In genomic region chr9:41665000-41665685, GRCm38 (mm10) we compare ENCODE assay signal across 8 mouse cellular contexts.
A peak's percentile ranks its signal among the peaks of the same experiment; 100 is the strongest.
DNase-seq lines count a peak whose midpoint lies in the region; ATAC-seq lines count a peak whose summit lies in the region.
"Had no signal": no experiment of that assay in that cellular context is flagged by ENCODE, and none has a peak within 500 bp of the region (broad histone marks: within the 10 kb centered on the region; RNA-seq: fewer than 3 reads in every experiment).

No protein-coding gene starts in this region.

- no peaks in the 10 kb centered on the region for H3K4me1 ChIP-seq in liver, embryonic 12.5 days
- H3K4me1 ChIP-seq: midbrain, embryonic 12.5 days had no signal

- no peak overlapping the region for H3K4me2 ChIP-seq in liver, embryonic 12.5 days
- H3K4me2 ChIP-seq: midbrain, embryonic 12.5 days had no signal

- H3K4me3 ChIP-seq in liver, embryonic 12.5 days = no peak overlapping the region
- H3K4me3 ChIP-seq: midbrain, embryonic 12.5 days had no signal

- H3K9me3 ChIP-seq in liver, embryonic 12.5 days (replicated peaks) = no peaks in the 10 kb centered on the region
- H3K9me3 ChIP-seq: midbrain, embryonic 12.5 days had no signal

- H3K9ac ChIP-seq in liver, embryonic 12.5 days = no peak overlapping the region
- H3K9ac ChIP-seq: midbrain, embryonic 12.5 days had no signal

- peak; percentile 10 for DNase-seq in urinary bladder, postnatal 14 days (ENCODE audit: low spot score)
- DNase-seq in urinary bladder, postnatal 36 days (ENCODE audit: low spot score in 2 of 2) = no peak
- DNase-seq in heart, adult 9 months (ENCODE audit: low spot score in 2 of 2) = peak; percentile 52 to 57
- DNase-seq in layer of hippocampus, postnatal 25 days (ENCODE audit: extremely low spot score in 1 of 2, low spot score in 1 of 2) = peak; percentile 50 to 62
- peak; percentile 40 to 45 for DNase-seq in right cerebral cortex, adult 2 months (ENCODE audit: low spot score in 2 of 2)
- no peak for DNase-seq in urinary bladder, postnatal 25 days (ENCODE audit: low spot score)

- ATAC-seq in liver, embryonic 12.5 days = no peak

- no peaks in the 10 kb centered on the region for H3K36me3 ChIP-seq in liver, embryonic 12.5 days
- H3K36me3 ChIP-seq: midbrain, embryonic 12.5 days had no signal

- 63% methylated on average over 10 of the region's 10 CpGs for WGBS in liver, embryonic 12.5 days (ENCODE audit: insufficient replicate concordance)

- H3K27me3 ChIP-seq in liver, embryonic 12.5 days (replicated peaks) = no peaks in the 10 kb centered on the region
- H3K27me3 ChIP-seq: midbrain, embryonic 12.5 days had no signal

- no peak overlapping the region for H3K27ac ChIP-seq in liver, embryonic 12.5 days
- H3K27ac ChIP-seq: midbrain, embryonic 12.5 days had no signal

Comparison
In these comparisons a context has a peak if more than half of its experiments do, and no peak if none do; other contexts are left out.
1. DNase-seq: peak in urinary bladder, postnatal 14 days (single experiment), heart, adult 9 months (2 of 2), layer of hippocampus, postnatal 25 days (2 of 2) and right cerebral cortex, adult 2 months (2 of 2); none in urinary bladder, postnatal 36 days (0 of 2) and urinary bladder, postnatal 25 days (single experiment).